ENCODE assay signal across 30 mouse cellular contexts in the genomic region with DNA sequence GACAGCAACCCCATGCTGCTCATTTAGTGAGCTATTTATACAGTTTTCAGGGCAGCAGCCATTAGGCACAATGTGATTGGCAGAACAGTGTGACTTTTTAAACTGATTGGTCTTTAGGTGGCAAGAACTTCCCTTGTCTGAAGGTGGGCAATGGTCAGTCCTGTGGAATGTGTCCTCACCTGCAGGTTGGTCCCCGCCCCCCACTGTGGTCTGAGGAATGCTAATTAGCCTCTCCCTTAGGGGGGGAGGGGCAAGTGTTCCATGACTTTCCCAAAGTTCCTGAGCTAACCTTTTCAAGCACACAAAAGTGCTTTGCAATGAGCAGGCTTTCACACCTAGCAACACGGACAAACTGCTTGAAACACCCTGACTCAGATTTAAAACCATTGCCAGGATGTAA. TPM values are rescaled to one million over a fixed set of nuclear protein-coding genes. Genes with fewer than 3 reads are reported as not detected.
A peak's percentile ranks its signal among the peaks of the same experiment; 100 is the strongest.
DNase-seq lines count a peak whose midpoint lies in the region; ATAC-seq lines count a peak whose summit lies in the region.
"Had no signal": no experiment of that assay in that cellular context is flagged by ENCODE, and none has a peak within 500 bp of the region (broad histone marks: within the 10 kb centered on the region; RNA-seq: fewer than 3 reads in every experiment).

No protein-coding gene starts in this region.

- H3K4me2 ChIP-seq in midbrain, embryonic 11.5 days = no peak overlapping the region
- no peak overlapping the region for H3K4me2 ChIP-seq in midbrain, embryonic 14.5 days (ENCODE audit: low read length)
- H3K4me2 ChIP-seq: embryonic facial prominence, embryonic 13.5 days; embryonic facial prominence, embryonic 15.5 days; forebrain, embryonic 12.5 days had no signal

- H3K27me3 ChIP-seq in midbrain, embryonic 11.5 days (ENCODE audit: control insufficient read depth, insufficient read depth, low read length) = no peaks in the 10 kb centered on the region
- H3K27me3 ChIP-seq in midbrain, embryonic 14.5 days (ENCODE audit: control insufficient read depth, insufficient read depth, low read length) = no peaks in the 10 kb centered on the region
- H3K27me3 ChIP-seq: CH12.LX; embryonic facial prominence, embryonic 13.5 days; embryonic facial prominence, embryonic 15.5 days; forebrain, embryonic 12.5 days had no signal

- no peaks in the 10 kb centered on the region for H3K36me3 ChIP-seq in midbrain, embryonic 11.5 days (ENCODE audit: control insufficient read depth, insufficient read depth, low read length)
- no peaks in the 10 kb centered on the region for H3K36me3 ChIP-seq in midbrain, embryonic 14.5 days (ENCODE audit: control insufficient read depth, insufficient read depth, low read length)
- H3K36me3 ChIP-seq: embryonic facial prominence, embryonic 13.5 days; embryonic facial prominence, embryonic 15.5 days; forebrain, embryonic 10.5 days; forebrain, embryonic 12.5 days; G1E had no signal

- no peak overlapping the region for H3K9ac ChIP-seq in midbrain, embryonic 11.5 days (ENCODE audit: low read length)
- no peak overlapping the region for H3K9ac ChIP-seq in midbrain, embryonic 14.5 days (replicated peaks; ENCODE audit: low read length)
- H3K9ac ChIP-seq: embryonic facial prominence, embryonic 13.5 days; embryonic facial prominence, embryonic 15.5 days; forebrain, embryonic 12.5 days had no signal

- no peaks in the 10 kb centered on the region for H3K4me1 ChIP-seq in midbrain, embryonic 11.5 days (ENCODE audit: control insufficient read depth, insufficient read depth, low read length)
- no peaks in the 10 kb centered on the region for H3K4me1 ChIP-seq in midbrain, embryonic 14.5 days (ENCODE audit: control insufficient read depth, insufficient read depth, low read length)
- H3K4me1 ChIP-seq: embryonic facial prominence, embryonic 13.5 days; embryonic facial prominence, embryonic 15.5 days; forebrain, embryonic 12.5 days had no signal

- 70% methylated on average over 2 of the region's 2 CpGs for WGBS in midbrain, embryonic 11.5 days
- 59% methylated on average over 2 of the region's 2 CpGs for WGBS in midbrain, embryonic 14.5 days

- H3K4me3 ChIP-seq in midbrain, embryonic 11.5 days (ENCODE audit: low read depth, low read length) = no peak overlapping the region
- no peak overlapping the region for H3K4me3 ChIP-seq in midbrain, embryonic 14.5 days (replicated peaks; ENCODE audit: low read depth, low read length)
- H3K4me3 ChIP-seq: embryonic facial prominence, embryonic 13.5 days; embryonic facial prominence, embryonic 15.5 days; erythroblast, embryonic 14.5 days; forebrain, embryonic 10.5 days; forebrain, embryonic 12.5 days had no signal

- no peak overlapping the region for H3K27ac ChIP-seq in midbrain, embryonic 11.5 days (ENCODE audit: low read depth, low read length)
- H3K27ac ChIP-seq in midbrain, embryonic 14.5 days (replicated peaks; ENCODE audit: low read depth, low read length) = no peak overlapping the region
- H3K27ac ChIP-seq: embryonic facial prominence, embryonic 13.5 days; embryonic facial prominence, embryonic 15.5 days; forebrain, embryonic 10.5 days; forebrain, embryonic 12.5 days had no signal

- peak; percentile 44 for DNase-seq in heart, adult 11 months
- no peak for DNase-seq in heart, postnatal 4 days
- DNase-seq in midbrain, embryonic 11.5 days (ENCODE audit: low spot score, missing footprints) = peak; percentile 21
- no peak for DNase-seq in midbrain, embryonic 14.5 days
- DNase-seq in R1 (ENCODE audit: low read depth, low spot score) = peak; percentile 67
- DNase-seq in yolk sac, embryonic 10.5 days (ENCODE audit: low spot score) = peak; percentile 30
- no peak for DNase-seq in retina, postnatal 1 day
- no peak for DNase-seq in cerebellum, postnatal 14 days
- DNase-seq: adrenal gland, adult 8-10 months; adrenal gland, postnatal 14 days; B cell, adult 2 months; cerebellum, adult 11-12 months; cerebellum, adult 2 months; cerebellum, adult 9-10 months; cerebellum, postnatal 10 days; cerebellum, postnatal 36 days; embryo, embryonic 11 days had no signal

- ATAC-seq in midbrain, embryonic 11.5 days (ENCODE audit: low FRiP score) = no peak
- ATAC-seq in midbrain, embryonic 14.5 days (ENCODE audit: low FRiP score, low TSS enrichment) = no peak
- ATAC-seq: activated CD4-positive, CD25-positive, alpha-beta regulatory T cell, adult 4 months; CD4-positive, CD25-positive, alpha-beta regulatory T cell, adult 4 months; forebrain, embryonic 14.5 days; forebrain, embryonic 16.5 days; Patski had no signal

- H3K9me3 ChIP-seq in midbrain, embryonic 11.5 days (ENCODE audit: control insufficient read depth, low read length) = no peaks in the 10 kb centered on the region
- no peaks in the 10 kb centered on the region for H3K9me3 ChIP-seq in midbrain, embryonic 14.5 days (ENCODE audit: control insufficient read depth, low read length)
- H3K9me3 ChIP-seq: embryonic facial prominence, embryonic 13.5 days; embryonic facial prominence, embryonic 15.5 days; forebrain, embryonic 10.5 days; forebrain, embryonic 12.5 days had no signal

RNA-seq across cellular contexts. Expression of gene Mb21d2, which starts 13.8 kb away (rescaled TPM):
- 10 to 100 TPM; 10.2 to 10.7 TPM for total RNA-seq in heart, postnatal 4 days (2021)
- 9.3 and 10.4 TPM in 2 replicates for polyA plus RNA-seq in midbrain, embryonic 11.5 days (2014; fragmentation: Nextera tagmentation; extraction: Ambion mirVana)
- polyA plus RNA-seq in midbrain, embryonic 14.5 days (2014; fragmentation: Nextera tagmentation; extraction: Ambion mirVana) = 18.0 TPM in 2 replicates
- total RNA-seq: CH12.LX; common myeloid progenitor, adult 5-6 weeks; G1E had no signal
- polyA plus RNA-seq: activated CD4-positive, CD25-positive, alpha-beta regulatory T cell, adult 4 months; CD4-positive, CD25-positive, alpha-beta regulatory T cell, adult 4 months; erythroblast, embryonic 14.5 days; G1E had no signal

Comparison
In these comparisons a context has a peak if more than half of its experiments do, and no peak if none do; other contexts are left out.
1. DNase-seq: peak in heart, adult 11 months (single experiment), midbrain, embryonic 11.5 days (single experiment), R1 (single experiment) and yolk sac, embryonic 10.5 days (single experiment); none in heart, postnatal 4 days (single experiment), midbrain, embryonic 14.5 days (single experiment), retina, postnatal 1 day (single experiment) and cerebellum, postnatal 14 days (0 of 2).